ENCODE assay signal across 17 mouse cellular contexts in the genomic region with DNA sequence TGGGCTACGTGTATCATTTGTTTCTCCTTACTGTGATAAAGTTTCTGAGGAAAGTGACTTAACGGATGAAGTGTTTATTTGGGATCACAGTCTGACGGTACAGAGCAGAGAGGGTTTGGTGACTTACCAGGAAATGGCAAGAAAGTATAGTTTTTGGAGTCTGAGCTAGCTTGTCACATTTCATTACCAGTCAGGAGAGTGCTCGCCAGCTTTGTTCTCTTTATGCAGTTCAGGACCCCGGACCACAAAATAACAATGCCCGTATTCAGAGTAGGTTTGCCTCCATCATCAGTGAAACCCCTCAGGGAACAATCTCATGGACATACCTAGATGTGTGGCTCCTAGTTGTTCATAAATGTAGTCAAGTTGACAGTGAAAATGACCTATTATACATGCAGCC.
DNase-seq lines count a peak whose midpoint lies in the region; ATAC-seq and TF ChIP-seq lines count a peak whose summit lies in the region.
"Had no signal": no experiment of that assay in that cellular context is flagged by ENCODE, and none has a peak within 500 bp of the region (broad histone marks: within the 10 kb centered on the region; RNA-seq: fewer than 3 reads in every experiment).

No protein-coding gene starts in this region.

- H3K4me3 ChIP-seq in heart, adult 2 months, result no peak overlapping the region
- H3K4me3 ChIP-seq: embryonic facial prominence, embryonic 12.5 days; forebrain, embryonic 13.5 days; forebrain, embryonic 15.5 days had no signal

- intact Hi-C loops in heart, adult 2 months (cut with DNase I), result no loop called here

- ATAC-seq in megakaryocyte progenitor cell, adult 5-6 weeks (replicated peaks; ENCODE audit: poor library complexity), result no peak
- ATAC-seq: forebrain, embryonic 13.5 days; forebrain, embryonic 15.5 days; forebrain, postnatal 0 days had no signal

- no peak overlapping the region for H3K9ac ChIP-seq in heart, adult 2 months (ENCODE audit: low read depth, low read length)
- H3K9ac ChIP-seq: embryonic facial prominence, embryonic 12.5 days; forebrain, embryonic 13.5 days; forebrain, embryonic 15.5 days; forebrain, postnatal 0 days had no signal

- no peaks in the 10 kb centered on the region for H3K27me3 ChIP-seq in heart, adult 2 months (ENCODE audit: control insufficient read depth, insufficient read depth, low read length)
- H3K27me3 ChIP-seq: embryonic facial prominence, embryonic 12.5 days; forebrain, embryonic 15.5 days had no signal

- peak; percentile 49 for DNase-seq in heart, adult 11 months
- no peak for DNase-seq in heart, adult 2 months
- peak; percentile 10 for DNase-seq in forelimb bud, embryonic 11.5 days (ENCODE audit: low read depth, low spot score)
- peak; percentile 64 for DNase-seq in retina, embryonic 14.5 days (ENCODE audit: low spot score)
- DNase-seq in c-Kit-positive CD71-positive TER-119-positive erythroid progenitor cells, embryonic 14.5 days (ENCODE audit: low spot score), result no peak
- DNase-seq: adrenal gland, postnatal 10 days; adrenal gland, postnatal 25 days; cerebellum, adult 11-12 months; cerebellum, adult 2 months; cerebellum, adult 9-10 months; cerebellum, postnatal 10 days; cerebellum, postnatal 25 days; forebrain, postnatal 0 days had no signal

- no peak for TF ChIP-seq EP300 in heart, adult 2 months (IDR thresholded peaks at IDR 0.05; ENCODE audit: insufficient read depth, low read depth, low read length)

- TF ChIP-seq CTCF in heart, adult 2 months (IDR thresholded peaks at IDR 0.05), result no peak

- no peak overlapping the region for H3K27ac ChIP-seq in heart, adult 2 months
- H3K27ac ChIP-seq: embryonic facial prominence, embryonic 12.5 days; forebrain, embryonic 13.5 days; forebrain, embryonic 15.5 days had no signal

- no peaks in the 10 kb centered on the region; the same call in 1 of the 2 replicates for H3K4me1 ChIP-seq in heart, adult 2 months (ENCODE audit: control insufficient read depth, insufficient read depth, low read length)

- WGBS in heart, adult 2 months, result 82% methylated on average over 6 of the region's 6 CpGs

- H3K79me2 ChIP-seq in heart, adult 2 months (replicated peaks; ENCODE audit: control insufficient read depth, insufficient read depth, low read length), result no peaks in the 10 kb centered on the region

- no peak for TF ChIP-seq POLR2A in heart, adult 2 months (IDR thresholded peaks at IDR 0.05; ENCODE audit: insufficient read depth, low read depth, low read length)

- no peaks in the 10 kb centered on the region for H3K36me3 ChIP-seq in heart, adult 2 months (ENCODE audit: control insufficient read depth, insufficient read depth, low read length)
- H3K36me3 ChIP-seq: embryonic facial prominence, embryonic 12.5 days; forebrain, embryonic 15.5 days had no signal

Comparison
In these comparisons a context has a peak if more than half of its experiments do, and no peak if none do; other contexts are left out.
1. DNase-seq: peak in heart, adult 11 months (single experiment), forelimb bud, embryonic 11.5 days (single experiment) and retina, embryonic 14.5 days (single experiment); none in heart, adult 2 months (0 of 2) and c-Kit-positive CD71-positive TER-119-positive erythroid progenitor cells, embryonic 14.5 days (single experiment).